Mouse (Mus musculus) urinary bladder, postnatal 25 days (tissue): Measurements from ENCODE around the gene Sobp.
A peak's percentile ranks its signal among the peaks of the same experiment; 100 is the strongest.

Experiments used
- DNase-seq: peaks from one replicate; pipeline ENCODE4 v3.0.0; 2022; ENCODE audit warnings: low spot score

Sobp gene

DNA sequence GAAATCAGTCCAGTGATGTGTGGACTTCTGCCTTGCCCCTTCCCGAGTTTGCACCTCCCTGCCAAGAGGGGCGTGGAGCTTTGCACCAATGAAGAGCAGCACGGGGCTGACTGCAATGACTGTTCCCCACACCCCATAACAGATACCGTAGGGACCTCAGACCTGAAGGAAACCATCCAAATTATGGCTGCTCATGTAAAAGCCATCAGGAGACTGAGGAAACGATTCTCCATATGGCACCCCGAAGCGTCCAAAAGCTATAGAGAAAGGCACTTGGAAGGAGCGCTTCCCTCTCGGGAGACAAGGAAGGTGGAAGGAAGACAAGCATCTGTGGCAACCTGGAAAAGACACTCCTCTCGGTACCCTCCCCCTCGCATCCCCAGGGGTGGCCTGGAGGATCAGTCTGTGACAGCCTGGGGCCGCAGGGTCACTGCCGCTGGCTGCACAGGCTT, 180.0 kb downstream of the Sobp start:
- no peak for DNase-seq

DNA sequence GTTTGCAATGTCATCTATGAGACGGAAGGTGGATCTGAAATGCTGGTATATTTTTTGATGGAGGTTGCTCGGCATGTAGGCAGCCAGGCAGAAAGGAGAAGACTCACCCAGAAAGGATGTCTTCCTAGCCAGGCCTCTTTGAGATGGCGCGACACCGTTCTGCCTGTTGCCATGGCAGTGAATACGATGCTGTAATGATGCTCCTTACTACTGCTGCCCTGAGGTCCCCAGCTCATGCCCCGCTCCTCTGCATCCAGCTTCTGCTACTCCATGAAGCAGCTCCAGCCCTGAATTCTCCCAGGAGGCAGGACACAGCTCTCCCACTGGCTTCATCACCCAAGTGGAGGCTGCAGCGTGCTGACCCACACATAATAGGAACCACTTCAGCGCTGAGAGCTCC, 183.3 kb downstream of the Sobp start:
- DNase-seq, result no peak

GRCm38 (mm10) chr10:42989910-42990309, 184.4 kb downstream of the Sobp start:
- DNase-seq, result peak; percentile 56

- DNase-seq, result no peak
These were observed 185.7 kb downstream of the Sobp start for GRCm38 (mm10) chr10:42988627-42989026.

DNA sequence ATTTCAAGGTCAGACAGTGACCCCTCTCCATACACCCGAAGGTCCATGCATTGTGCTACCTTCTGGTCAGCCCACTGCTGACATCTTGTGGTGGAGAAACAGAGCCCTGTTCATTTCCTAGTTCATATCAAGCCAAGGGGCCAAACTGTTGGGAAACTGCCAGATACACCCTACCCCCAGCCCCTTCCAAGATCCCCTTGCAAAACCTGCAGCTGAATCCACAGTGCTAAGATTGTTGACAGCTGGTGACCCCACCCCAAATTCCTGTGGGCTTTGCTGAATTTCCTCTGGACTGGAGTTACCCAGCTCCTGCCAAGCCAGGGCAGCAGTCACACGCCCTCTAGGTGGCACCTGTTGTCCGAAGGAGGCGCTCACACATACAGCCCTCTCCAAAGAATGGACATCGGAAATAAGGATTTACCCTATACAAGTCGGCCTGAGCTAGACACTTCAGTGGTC, 186.7 kb downstream of the Sobp start:
- DNase-seq, result peak; percentile 44

- no peak for DNase-seq
These were observed 189.4 kb downstream of the Sobp start for GRCm38 (mm10) chr10:42984886-42985285.

GRCm38 (mm10) chr10:42980999-42981757, 193.2 kb downstream of the Sobp start:
- DNase-seq, result no peak

DNA sequence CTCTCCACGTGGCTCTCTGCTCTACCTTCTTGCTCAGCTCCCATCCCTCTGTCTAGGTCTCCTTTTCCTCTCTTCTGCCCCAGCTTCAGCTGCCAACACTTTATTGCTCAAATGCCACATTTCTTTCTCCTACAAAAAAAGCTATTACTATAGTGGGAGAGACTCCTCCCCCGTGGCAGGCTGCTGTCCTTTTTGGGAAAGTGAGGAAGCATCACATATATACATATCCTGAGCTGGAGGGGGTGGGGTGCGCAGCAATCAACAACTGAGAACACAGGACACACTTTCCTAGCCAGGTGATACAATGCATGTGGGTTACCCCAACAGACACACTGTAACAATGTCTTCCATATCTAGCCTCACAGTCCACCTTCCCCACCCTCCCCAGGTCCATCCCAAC, 196.0 kb downstream of the Sobp start:
- DNase-seq, result no peak

- no peak for DNase-seq
These were observed 197.8 kb downstream of the Sobp start for GRCm38 (mm10) chr10:42976577-42976976.

DNA sequence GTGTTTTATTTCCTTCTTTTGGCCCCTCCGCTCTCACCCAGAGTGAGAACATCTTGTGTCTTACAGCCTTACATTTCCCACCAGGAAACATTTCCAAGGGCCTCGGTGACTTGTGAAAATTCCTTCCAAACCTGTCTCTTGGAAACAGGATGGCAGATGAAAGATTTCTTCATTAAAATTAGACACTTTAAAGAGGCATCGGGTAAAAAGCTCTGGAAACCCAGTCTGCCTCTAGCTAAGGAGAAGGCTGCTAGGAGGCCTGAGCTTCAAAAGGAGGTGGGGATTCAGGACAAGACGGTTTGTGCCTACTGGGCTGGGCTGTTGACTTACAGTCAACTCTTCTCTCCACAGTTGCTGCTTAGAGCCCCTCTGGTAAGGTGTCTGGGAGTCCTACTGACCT, 200.8 kb downstream of the Sobp start:
- DNase-seq, result no peak

- peak; percentile 52 for DNase-seq
These were observed 201.7 kb downstream of the Sobp start for GRCm38 (mm10) chr10:42972504-42973172.

GRCm38 (mm10) chr10:42968332-42968731, 206.0 kb downstream of the Sobp start:
- DNase-seq, result no peak

- DNase-seq, result no peak
These were observed 211.3 kb downstream of the Sobp start for GRCm38 (mm10) chr10:42963061-42963460.

DNA sequence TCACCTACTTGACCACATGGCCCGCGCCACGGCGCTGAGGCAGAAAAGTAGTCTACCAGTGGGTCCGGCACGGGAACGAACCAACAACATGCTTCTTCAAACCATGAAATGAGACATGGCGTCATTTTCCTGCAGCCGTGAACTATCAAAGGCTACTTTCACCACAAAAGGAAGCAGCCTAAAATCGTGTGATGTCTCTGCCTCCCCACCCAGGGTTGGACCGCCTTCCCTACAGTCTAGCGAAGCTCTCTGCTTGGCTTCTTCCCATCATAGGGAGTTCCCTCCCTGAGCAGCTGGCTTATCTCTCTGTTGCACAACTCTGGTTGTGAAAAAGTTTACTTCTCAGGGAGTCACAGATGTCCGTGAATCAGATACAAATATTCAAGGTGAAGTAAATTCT, 211.7 kb downstream of the Sobp start:
- DNase-seq, result peak; percentile 33

- no peak for DNase-seq
These were observed 212.1 kb downstream of the Sobp start for GRCm38 (mm10) chr10:42962181-42962601.

DNA sequence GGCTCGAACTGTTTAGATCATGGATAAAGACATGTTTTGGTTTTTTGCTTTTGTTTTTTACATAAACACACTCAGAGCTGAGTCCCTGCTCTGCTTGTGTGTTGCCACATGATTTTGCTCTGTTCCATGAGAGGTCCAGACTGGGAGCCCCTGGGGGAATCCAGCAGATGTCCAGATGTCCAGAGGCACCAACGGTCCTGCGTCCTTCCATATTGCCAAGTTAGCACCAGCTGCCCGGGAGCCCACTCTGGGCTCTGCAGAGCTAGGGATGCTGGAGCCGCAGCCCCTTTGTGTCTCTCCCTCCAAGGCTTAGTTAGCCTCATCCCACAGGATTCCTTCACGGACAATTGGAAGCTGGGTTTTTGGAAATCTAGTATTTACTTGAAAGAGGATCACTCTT, 212.6 kb downstream of the Sobp start:
- no peak for DNase-seq

DNA sequence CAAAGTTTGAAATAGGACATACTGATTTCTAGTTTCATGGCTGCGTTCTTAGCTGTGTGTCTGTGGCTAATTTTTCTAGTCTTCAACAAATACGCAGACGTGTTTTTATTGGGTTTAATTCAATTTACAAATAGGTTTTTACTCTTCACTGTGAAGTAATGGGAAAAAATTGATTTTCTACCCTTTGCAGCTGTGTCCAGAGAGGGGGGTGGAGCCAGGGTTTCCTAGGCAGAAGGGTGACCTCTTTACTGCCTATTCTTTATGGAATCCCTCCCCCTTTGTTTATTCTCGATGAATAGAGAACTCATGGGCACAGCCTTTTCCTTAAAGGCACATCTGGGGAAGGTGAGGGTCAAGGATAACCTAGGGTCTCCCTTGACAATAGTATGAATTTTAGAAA, 215.6 kb downstream of the Sobp start:
- no peak for DNase-seq

GRCm38 (mm10) chr10:42957881-42958651, 216.3 kb downstream of the Sobp start:
- peak; percentile 64 for DNase-seq

GRCm38 (mm10) chr10:42955205-42955604, 219.1 kb downstream of the Sobp start:
- DNase-seq, result no peak

DNA sequence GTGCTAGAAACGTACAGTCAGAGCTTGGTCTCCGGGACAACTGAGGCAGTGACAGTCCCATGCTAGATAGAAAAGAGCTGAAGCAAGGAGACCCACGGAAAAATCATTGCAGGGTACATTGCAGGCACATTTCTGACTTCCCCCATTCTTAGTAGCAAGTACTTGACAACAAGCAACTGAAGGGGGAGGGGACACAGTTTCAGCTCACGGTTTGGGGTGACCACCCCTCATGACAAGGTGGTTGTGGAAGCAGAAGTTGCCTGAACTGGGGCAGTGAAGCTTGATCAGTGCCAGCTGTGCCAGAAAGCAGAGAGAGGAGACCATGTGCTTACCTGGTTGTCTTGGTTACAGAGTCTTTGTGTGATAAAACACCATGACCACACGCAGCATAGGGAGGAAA, 220.7 kb downstream of the Sobp start:
- DNase-seq, result no peak
